In the genomic region with DNA sequence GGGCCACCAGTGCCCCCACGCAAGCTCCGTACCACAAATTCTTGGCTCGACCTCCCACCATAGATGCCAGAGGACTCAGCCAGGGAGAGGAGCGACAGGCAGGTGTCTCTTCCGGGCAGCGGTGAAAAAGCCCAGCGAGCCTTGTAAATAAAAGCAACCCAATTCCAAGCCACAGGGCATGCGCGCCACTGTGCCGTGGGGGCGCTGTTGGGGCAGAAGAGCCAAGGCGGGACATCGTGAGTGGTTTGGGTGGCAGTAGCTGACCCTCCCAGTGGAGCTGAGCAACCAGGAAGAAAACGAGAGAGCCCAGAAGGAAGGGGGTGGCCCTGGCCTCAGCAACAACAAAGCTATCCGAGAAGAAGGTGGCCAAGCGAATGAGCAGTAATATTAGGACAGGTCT, we compare ENCODE assay signal across 24 mouse cellular contexts. TPM values are rescaled to one million over a fixed set of nuclear protein-coding genes. Genes with fewer than 3 reads are reported as not detected.
DNase-seq lines count a peak whose midpoint lies in the region; ATAC-seq and TF ChIP-seq lines count a peak whose summit lies in the region.
"Had no signal": no experiment of that assay in that cellular context is flagged by ENCODE, and none has a peak within 500 bp of the region (broad histone marks: within the 10 kb centered on the region; RNA-seq: fewer than 3 reads in every experiment).

No protein-coding gene starts in this region.

- peak overlapping the region; percentile 13 for H3K9ac ChIP-seq in ES-E14 (ENCODE audit: insufficient read depth, low read depth, low read length, poor library complexity, severe bottlenecking)
- H3K9ac ChIP-seq in lung, postnatal 0 days (replicated peaks; ENCODE audit: low read depth) = no peak overlapping the region
- H3K9ac ChIP-seq in hindbrain, embryonic 14.5 days = no peak overlapping the region
- H3K9ac ChIP-seq: forebrain, postnatal 0 days; heart, embryonic 12.5 days; heart, embryonic 15.5 days; hindbrain, embryonic 15.5 days had no signal

- TF ChIP-seq CTCF in E14TG2a.4 (conservative IDR thresholded peaks at IDR 0.05; ENCODE audit: low read length) = peak; percentile 11; the same call in 1 of the 2 replicates
- TF ChIP-seq CTCF in lung, postnatal 0 days (IDR thresholded peaks at IDR 0.05) = no peak

- TF ChIP-seq EP300 in lung, postnatal 0 days (IDR thresholded peaks at IDR 0.05) = no peak

- no peaks in the 10 kb centered on the region for H3K27me3 ChIP-seq in E14TG2a.4 (ENCODE audit: insufficient read depth, low read length)
- no peaks in the 10 kb centered on the region for H3K27me3 ChIP-seq in lung, postnatal 0 days (replicated peaks; ENCODE audit: insufficient read depth, low read length)
- H3K27me3 ChIP-seq in hindbrain, embryonic 14.5 days (ENCODE audit: control insufficient read depth, insufficient read depth, low read length) = no peaks in the 10 kb centered on the region
- H3K27me3 ChIP-seq: heart, embryonic 12.5 days; heart, embryonic 15.5 days; hindbrain, embryonic 15.5 days had no signal

- H3K4me2 ChIP-seq in lung, postnatal 0 days (replicated peaks; ENCODE audit: low read depth, low read length) = no peak overlapping the region
- H3K4me2 ChIP-seq in hindbrain, embryonic 14.5 days (replicated peaks) = no peak overlapping the region
- H3K4me2 ChIP-seq: heart, embryonic 12.5 days; heart, embryonic 15.5 days; hindbrain, embryonic 15.5 days had no signal

- H3K27ac ChIP-seq in ES-E14 (ENCODE audit: insufficient read depth, low read depth, low read length, poor library complexity, severe bottlenecking) = no peak overlapping the region
- no peak overlapping the region for H3K27ac ChIP-seq in lung, postnatal 0 days (ENCODE audit: low read length)
- no peak overlapping the region for H3K27ac ChIP-seq in hindbrain, embryonic 14.5 days
- H3K27ac ChIP-seq: gastrocnemius, adult 2 months; heart, embryonic 15.5 days; hindbrain, embryonic 15.5 days had no signal

- H3K4me3 ChIP-seq in E14TG2a.4 (replicated peaks; ENCODE audit: low read length) = peak overlapping the region; percentile 53
- peak overlapping the region; percentile 12 to 32; a peak in 3 of 4 replicates for H3K4me3 ChIP-seq in ES-E14 (ENCODE audit: insufficient read depth in 1 of 2, low read depth in 1 of 2, low read length in 2 of 2, poor library complexity in 1 of 2, severe bottlenecking in 1 of 2)
- H3K4me3 ChIP-seq in lung, postnatal 0 days (ENCODE audit: low read depth, low read length) = no peak overlapping the region
- H3K4me3 ChIP-seq in hindbrain, embryonic 14.5 days (replicated peaks; ENCODE audit: low read length) = no peak overlapping the region
- H3K4me3 ChIP-seq: gastrocnemius, adult 2 months; heart, embryonic 12.5 days; heart, embryonic 15.5 days; hindbrain, embryonic 15.5 days had no signal

- in situ Hi-C loops in ES-E14 (cut with MboI; ENCODE audit: low sequenced_read_pairs in 2 of 2, unreplicated experiment in 2 of 2) = no loop called here

- peak; percentile 89 for DNase-seq in heart, adult 11 months
- DNase-seq in heart, postnatal 36 days = no peak
- DNase-seq in ES-E14 (ENCODE audit: low read depth, low spot score) (no peak), R1 (ENCODE audit: low read depth, low spot score) (peak; percentile 59)
- DNase-seq in left cerebral cortex, postnatal 25 days (ENCODE audit: low spot score in 2 of 2) = no peak
- no peak for DNase-seq in lung, postnatal 0 days (ENCODE audit: low spot score)
- no peak for DNase-seq in hindbrain, embryonic 14.5 days (ENCODE audit: low spot score)
- DNase-seq: adrenal gland, adult 2 months; adrenal gland, postnatal 25 days; cerebellum, adult 11-12 months; cerebellum, adult 8-10 months; embryo, embryonic 11 days; forebrain, postnatal 0 days; gastrocnemius, adult 2 months; gastrocnemius, postnatal 14 days; heart, adult 18-20 months; heart, postnatal 10 days; heart, postnatal 4 days had no signal

- H3K4me1 ChIP-seq in E14TG2a.4 (replicated peaks; ENCODE audit: low read depth, low read length) (peaks cover 58% of the 10 kb centered on the region), ES-E14 (ENCODE audit: control insufficient read depth in 2 of 2, insufficient read depth in 2 of 2, low read length in 2 of 2, poor library complexity in 1 of 2) (peaks cover 2 to 21% of the 10 kb centered on the region in 2 experiments; a peak in 3 of 4 replicates)
- H3K4me1 ChIP-seq in lung, postnatal 0 days (ENCODE audit: insufficient read depth, low read depth, low read length) = peaks cover 7% of the 10 kb centered on the region; the same call in 1 of the 2 replicates
- H3K4me1 ChIP-seq in hindbrain, embryonic 14.5 days (replicated peaks; ENCODE audit: control insufficient read depth, insufficient read depth, low read length) = peaks cover 13% of the 10 kb centered on the region

- WGBS in lung, postnatal 0 days = 88% methylated on average over 16 of the region's 16 CpGs
- WGBS in hindbrain, embryonic 14.5 days = 85% methylated on average over 16 of the region's 16 CpGs

- no peak for ATAC-seq in lung, postnatal 0 days
- ATAC-seq in hindbrain, embryonic 14.5 days (ENCODE audit: low FRiP score) = no peak
- ATAC-seq: forebrain, embryonic 14.5 days; forebrain, postnatal 0 days; intestine, postnatal 0 days had no signal

- H3K36me3 ChIP-seq in E14TG2a.4 (ENCODE audit: insufficient read depth, low read length) = peaks cover 84% of the 10 kb centered on the region
- peaks cover 40% of the 10 kb centered on the region for H3K36me3 ChIP-seq in ES-E14 (ENCODE audit: control insufficient read depth, insufficient read depth, low read length, poor library complexity, severe bottlenecking)
- H3K36me3 ChIP-seq in lung, postnatal 0 days (ENCODE audit: insufficient read depth, low read length) = peaks cover 10% of the 10 kb centered on the region
- peaks cover 59% of the 10 kb centered on the region for H3K36me3 ChIP-seq in hindbrain, embryonic 14.5 days (replicated peaks; ENCODE audit: control insufficient read depth, insufficient read depth)

- H3K9me3 ChIP-seq in E14TG2a.4 (ENCODE audit: low read length) (no peaks in the 10 kb centered on the region), ES-E14 (ENCODE audit: control insufficient read depth, insufficient read depth, low read depth, low read length) (no peaks in the 10 kb centered on the region)
- no peaks in the 10 kb centered on the region for H3K9me3 ChIP-seq in lung, postnatal 0 days (ENCODE audit: low read length)
- no peaks in the 10 kb centered on the region for H3K9me3 ChIP-seq in hindbrain, embryonic 14.5 days (ENCODE audit: control insufficient read depth, low read length)
- H3K9me3 ChIP-seq: heart, embryonic 12.5 days; heart, embryonic 15.5 days; hindbrain, embryonic 15.5 days had no signal

- intact Hi-C loops in heart, postnatal 36 days (cut with DNase I) = no loop called here
- intact Hi-C loops in left cerebral cortex, postnatal 25 days (cut with DNase I) = no loop called here

TF ChIP-seq in ES-E14, 5 proteins besides CTCF, POLR2A, EP300 and RAD21:
- no peak for TF ChIP-seq MAFK (IDR thresholded peaks at IDR 0.05; ENCODE audit: insufficient read depth, low read depth, low read length)
- no peak for TF ChIP-seq ZC3H11A (IDR thresholded peaks at IDR 0.05; ENCODE audit: borderline replicate concordance, low read depth, low read length)
- TF ChIP-seq CHD2 (IDR thresholded peaks at IDR 0.05; ENCODE audit: low read depth, low read length) = no peak

RNA-seq across cellular contexts. Expression of a gene that starts 4.7 kb away (rescaled TPM):
- total RNA-seq in heart, postnatal 36 days (2021) = 10 to 100 TPM; 20.1 to 23.2 TPM
- 40.9 and 59.1 TPM in 2 replicates for total RNA-seq in ES-E14 (2012; rRNA removed)
- 10 to 100 TPM; 26.2 to 30.7 TPM for total RNA-seq in left cerebral cortex, postnatal 25 days (2021)
- polyA plus RNA-seq in lung, postnatal 0 days (2015; fragmentation: Nextera tagmentation; extraction: Ambion mirVana) = 9.5 and 9.8 TPM in 2 replicates
- 24.2 and 27.1 TPM in 2 replicates for polyA plus RNA-seq in hindbrain, embryonic 14.5 days (2014; fragmentation: Nextera tagmentation; extraction: Ambion mirVana)

RNA-seq across cellular contexts. Expression of a gene that starts 10.6 kb away (rescaled TPM):
- total RNA-seq in heart, postnatal 36 days (2021) = 1 to 10 TPM; 2.6 to 3.2 TPM
- 13.0 and 16.9 TPM in 2 replicates for total RNA-seq in ES-E14 (2012; rRNA removed)
- 10 to 100 TPM in 1 of 2 experiments, 1 to 10 TPM in 1; 9.1 to 12.1 TPM for total RNA-seq in left cerebral cortex, postnatal 25 days (2021)
- polyA plus RNA-seq in lung, postnatal 0 days (2015; fragmentation: Nextera tagmentation; extraction: Ambion mirVana) = 6.4 and 7.9 TPM in 2 replicates
- polyA plus RNA-seq in hindbrain, embryonic 14.5 days (2014; fragmentation: Nextera tagmentation; extraction: Ambion mirVana) = 15.6 and 20.1 TPM in 2 replicates

RNA-seq across cellular contexts. Expression of a gene that starts 10.6 kb away (rescaled TPM):
- 100 to 1,000 TPM; 108 to 115 TPM for total RNA-seq in heart, postnatal 36 days (2021)
- 245 and 279 TPM in 2 replicates for total RNA-seq in ES-E14 (2012; rRNA removed)
- 100 to 1,000 TPM; 101 to 114 TPM for total RNA-seq in left cerebral cortex, postnatal 25 days (2021)
- polyA plus RNA-seq in lung, postnatal 0 days (2015; fragmentation: Nextera tagmentation; extraction: Ambion mirVana) = 123 and 140 TPM in 2 replicates
- polyA plus RNA-seq in hindbrain, embryonic 14.5 days (2014; fragmentation: Nextera tagmentation; extraction: Ambion mirVana) = 215 and 231 TPM in 2 replicates

RNA-seq across cellular contexts. Expression of a gene that starts 20.6 kb away (rescaled TPM):
- 100 to 1,000 TPM; 264 to 265 TPM for total RNA-seq in heart, postnatal 36 days (2021)
- 155 and 267 TPM in 2 replicates for total RNA-seq in ES-E14 (2012; rRNA removed)
- 100 to 1,000 TPM; 187 to 191 TPM for total RNA-seq in left cerebral cortex, postnatal 25 days (2021)
- 242 and 262 TPM in 2 replicates for polyA plus RNA-seq in lung, postnatal 0 days (2015; fragmentation: Nextera tagmentation; extraction: Ambion mirVana)
- 470 and 518 TPM in 2 replicates for polyA plus RNA-seq in hindbrain, embryonic 14.5 days (2014; fragmentation: Nextera tagmentation; extraction: Ambion mirVana)

RNA-seq across cellular contexts. Expression of a gene that starts 25.1 kb away (rescaled TPM):
- 10 to 100 TPM; 26.1 to 30.0 TPM for total RNA-seq in heart, postnatal 36 days (2021)
- 8.2 and 11.9 TPM in 2 replicates for total RNA-seq in ES-E14 (2012; rRNA removed)
- 10 to 100 TPM; 31.7 to 32.4 TPM for total RNA-seq in left cerebral cortex, postnatal 25 days (2021)
- 10.7 and 10.9 TPM in 2 replicates for polyA plus RNA-seq in lung, postnatal 0 days (2015; fragmentation: Nextera tagmentation; extraction: Ambion mirVana)
- polyA plus RNA-seq in hindbrain, embryonic 14.5 days (2014; fragmentation: Nextera tagmentation; extraction: Ambion mirVana) = 22.6 and 22.9 TPM in 2 replicates

Comparison
In these comparisons a context has a peak if more than half of its experiments do, and no peak if none do; other contexts are left out.
1. DNase-seq: peak in heart, adult 11 months (single experiment) and R1 (single experiment); none in heart, postnatal 36 days (0 of 2), ES-E14 (single experiment), left cerebral cortex, postnatal 25 days (0 of 2), lung, postnatal 0 days (single experiment) and hindbrain, embryonic 14.5 days (single experiment).
2. H3K4me3 ChIP-seq: peak in E14TG2a.4 (single experiment) and ES-E14 (2 of 2); none in lung, postnatal 0 days (single experiment) and hindbrain, embryonic 14.5 days (single experiment).